Mouse (Mus musculus) 416B (cell line): ENCODE results near the gene Cutal.

Source experiments
- DNase-seq: peaks from one replicate; pipeline ENCODE4 v3.0.0; 2011; ENCODE audit warnings: low read depth

Gene Cutal

GRCm38 (mm10) chr2:34884186-34884585 lies 10.0 kb downstream of the Cutal start:
- no peak for DNase-seq

- peak; percentile 52 for DNase-seq
Measured at GRCm38 (mm10) chr2:34893950-34894349, 19.8 kb downstream of the Cutal start.

GRCm38 (mm10) chr2:34895503-34896113 lies 21.4 kb downstream of the Cutal start:
- no peak for DNase-seq

- DNase-seq, result no peak
Measured at GRCm38 (mm10) chr2:34896821-34897460, 22.7 kb downstream of the Cutal start.

- peak; percentile 78 for DNase-seq
Measured at GRCm38 (mm10) chr2:34897820-34898219, 23.6 kb downstream of the Cutal start.

- DNase-seq, result no peak
Measured at GRCm38 (mm10) chr2:34899682-34900081, 25.5 kb downstream of the Cutal start.

- DNase-seq, result no peak
Measured at GRCm38 (mm10) chr2:34900412-34900811, 26.2 kb downstream of the Cutal start.

GRCm38 (mm10) chr2:34901726-34902125 lies 27.5 kb downstream of the Cutal start:
- no peak for DNase-seq

GRCm38 (mm10) chr2:34902731-34903130 lies 28.5 kb downstream of the Cutal start:
- peak; percentile 14 for DNase-seq

GRCm38 (mm10) chr2:34903191-34903590 lies 29.0 kb downstream of the Cutal start:
- DNase-seq, result no peak

GRCm38 (mm10) chr2:34903652-34904405 lies 29.6 kb downstream of the Cutal start:
- DNase-seq, result no peak

GRCm38 (mm10) chr2:34904849-34905542 lies 30.8 kb downstream of the Cutal start:
- peak; percentile 99 for DNase-seq

GRCm38 (mm10) chr2:34906426-34906825 lies 32.2 kb downstream of the Cutal start:
- DNase-seq, result no peak

- peak; percentile 72 for DNase-seq
Measured at GRCm38 (mm10) chr2:34906861-34907604, 32.8 kb downstream of the Cutal start.

- no peak for DNase-seq
Measured at GRCm38 (mm10) chr2:34909719-34910118, 35.5 kb downstream of the Cutal start.

- no peak for DNase-seq
Measured at GRCm38 (mm10) chr2:34911871-34912270, 37.7 kb downstream of the Cutal start.

- DNase-seq, result no peak
Measured at GRCm38 (mm10) chr2:34912613-34913012, 38.4 kb downstream of the Cutal start.

GRCm38 (mm10) chr2:34913218-34914068 lies 39.2 kb downstream of the Cutal start, which contains the start of gene Phf19:
Gene Phf19, minus strand, starts transcription at chr2:34914026.
- DNase-seq, result no peak

- DNase-seq, result no peak
Measured at GRCm38 (mm10) chr2:34914069-34914822, 40.0 kb downstream of the Cutal start.

GRCm38 (mm10) chr2:34914823-34915082 lies 40.6 kb downstream of the Cutal start:
- DNase-seq, result no peak
